Mouse (Mus musculus): ENCODE results near the gene Unc119b.

DNA sequence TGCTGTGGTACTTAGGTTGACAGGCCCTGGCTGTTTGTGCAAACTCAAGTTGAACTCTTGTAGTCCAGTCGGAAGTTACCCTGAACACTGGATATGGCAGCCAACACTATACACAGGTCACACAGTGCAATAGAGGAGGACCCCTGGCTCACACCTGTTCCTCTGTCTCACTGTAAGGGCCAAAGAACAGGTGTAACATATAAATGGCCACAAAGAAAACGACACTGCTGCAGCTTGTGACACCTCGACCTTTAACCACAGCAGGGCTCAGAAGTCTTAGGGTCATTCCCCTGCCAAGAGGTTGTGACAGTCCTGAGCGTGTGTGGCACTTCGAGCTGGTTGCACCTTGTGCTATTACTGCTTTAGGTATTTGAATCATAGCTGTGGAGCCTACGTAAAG lies 34.3 kb downstream of the Unc119b start:
- TF ChIP-seq CTCF (conservative IDR thresholded peaks at IDR 0.05; ENCODE audit: low read length): no peak
- TF ChIP-seq NANOG (IDR thresholded peaks at IDR 0.05; ENCODE audit: borderline replicate concordance, low read length): no peak
